Mouse (Mus musculus): Measurements from ENCODE around the gene Tcf3.

GRCm38 (mm10) chr10:80432387-80432785 is 1.1 kb downstream of the Tcf3 start:
- TF ChIP-seq CTCF (IDR thresholded peaks at IDR 0.05; ENCODE audit: low read depth) (no peak), EP300 (IDR thresholded peaks at IDR 0.05; ENCODE audit: low read depth) (no peak)

Measured in liver, embryonic 14.5 days (tissue).